Mouse (Mus musculus) liver, embryonic 12.5 days (tissue): ENCODE results near the gene Pgs1. TPM values are rescaled to one million over a fixed set of nuclear protein-coding genes. Genes with fewer than 3 reads are reported as not detected.

Experiments used
- ATAC-seq: fragments of 200-750 bp; cut with Nextera tagmentation; 2 replicates; pipeline ENCODE4 v1.8.0; 2017; ENCODE audit warnings: moderate number of reproducible peaks, mild to moderate bottlenecking, moderate library complexity
- H3K27ac ChIP-seq: fragments of 300-500 bp; sonication (generic); 2 replicates; pipeline ENCODE4 v1.5.1; 2016; ENCODE audit warnings: mild to moderate bottlenecking
- H3K27me3 ChIP-seq: fragments of 300-500 bp; sonication (generic); replicated peaks from 2 replicates; pipeline ENCODE4 v1.6.1; 2016; ENCODE audit warnings: mild to moderate bottlenecking, moderate library complexity
- H3K36me3 ChIP-seq: fragments of 300-500 bp; sonication (generic); 2 replicates; pipeline ENCODE4 v1.6.1; 2016; ENCODE audit warnings: mild to moderate bottlenecking, moderate library complexity
- H3K4me1 ChIP-seq: fragments of 300-500 bp; sonication (generic); 2 replicates; pipeline ENCODE4 v1.6.1; 2016
- H3K4me2 ChIP-seq: fragments of 300-500 bp; sonication (generic); 2 replicates; pipeline ENCODE4 v1.6.1; 2016; ENCODE audit warnings: mild to moderate bottlenecking, moderate library complexity
- H3K4me3 ChIP-seq: fragments of 300-500 bp; sonication (generic); 2 replicates; pipeline ENCODE4 v1.5.1; 2016; ENCODE audit warnings: mild to moderate bottlenecking, moderate library complexity
- H3K9ac ChIP-seq: fragments of 300-500 bp; sonication (generic); 2 replicates; pipeline ENCODE4 v1.6.1; 2016; ENCODE audit warnings: mild to moderate bottlenecking, moderate library complexity
- H3K9me3 ChIP-seq: fragments of 300-500 bp; sonication (generic); replicated peaks from 2 replicates; pipeline ENCODE4 v1.6.1; 2016; ENCODE audit warnings: mild to moderate bottlenecking, moderate library complexity
- WGBS: fragments of 180-500 bp; shearing (Covaris S2); methylation state at CpG from one replicate; pipeline ENCODE4 v1.1.7; 2016; ENCODE audit not compliant: insufficient replicate concordance; 5-methylcytosine and 5-hydroxymethylcytosine counted together
- polyA plus RNA-seq: library from polyadenylated mRNA; unstranded; fragments of >200 nt; fragmentation: Nextera tagmentation; extraction: Ambion mirVana; gene quantifications from 2 replicates; pipeline ENCODE4 v1.2.1, GENCODE M21; 2016

Gene Pgs1
- polyA plus RNA-seq, 1 experiment from 2014 or later, result 29.6 TPM

- WGBS, result 27% methylated on average over 4 of the region's 4 CpGs
- Histone ChIP-seq H3K9me3 (no peaks in the 10 kb centered on the region), H3K36me3 (no peaks in the 10 kb centered on the region), H3K27ac (peak overlapping the region; percentile 85), H3K4me1 (peaks cover 65% of the 10 kb centered on the region), H3K4me2 (peak overlapping the region; percentile 88), H3K4me3 (peak overlapping the region; percentile 96), H3K27me3 (0 out of 2 replicates have a peak, but pooled peaks cover 6% of the 10 kb centered on the region), H3K9ac (peak overlapping the region; percentile 90)
- peak; percentile 65 for ATAC-seq
These were observed 1.9 kb downstream of the Pgs1 start for GRCm38 (mm10) chr11:117987968-117988367.

- H3K4me2 ChIP-seq, result peak overlapping the region; percentile 88
- H3K9me3 ChIP-seq, result no peaks in the 10 kb centered on the region
- H3K4me3 ChIP-seq, result peak overlapping the region; percentile 21
- no peak for ATAC-seq
- peaks cover 78% of the 10 kb centered on the region for H3K4me1 ChIP-seq
- 0 out of 2 replicates have a peak, but pooled peaks cover 6% of the 10 kb centered on the region for H3K27me3 ChIP-seq
- no peaks in the 10 kb centered on the region for H3K36me3 ChIP-seq
- H3K27ac ChIP-seq, result peak overlapping the region; percentile 64
- WGBS, result 69% methylated on average over 4 of the region's 4 CpGs
- peak overlapping the region; percentile 51 for H3K9ac ChIP-seq
These were observed 3.1 kb downstream of the Pgs1 start for GRCm38 (mm10) chr11:117989241-117989640.

GRCm38 (mm10) chr11:117989926-117990325, 3.8 kb downstream of the Pgs1 start:
- 0 out of 2 replicates have a peak, but pooled peaks cover 6% of the 10 kb centered on the region for H3K27me3 ChIP-seq
- no peaks in the 10 kb centered on the region for H3K36me3 ChIP-seq
- H3K4me1 ChIP-seq, result peaks cover 85% of the 10 kb centered on the region
- H3K9me3 ChIP-seq, result no peaks in the 10 kb centered on the region
- peak overlapping the region; percentile 21 for H3K4me3 ChIP-seq
- no peak for ATAC-seq
- WGBS, result 15% methylated on average over 10 of the region's 10 CpGs
- H3K4me2 ChIP-seq, result peak overlapping the region; percentile 88
- H3K9ac ChIP-seq, result peak overlapping the region; percentile 51
- peak overlapping the region; percentile 64 for H3K27ac ChIP-seq

- no peak for ATAC-seq
- Histone ChIP-seq H3K36me3 (peaks cover 7% of the 10 kb centered on the region; the same call in 1 of the 2 replicates), H3K9ac (no peak overlapping the region), H3K27ac (peak overlapping the region; percentile 70), H3K27me3 (no peaks in the 10 kb centered on the region), H3K4me1 (peaks cover 96% of the 10 kb centered on the region), H3K4me2 (peak overlapping the region; percentile 3), H3K4me3 (no peak overlapping the region), H3K9me3 (no peaks in the 10 kb centered on the region)
- 44% methylated on average over 9 of the region's 9 CpGs for WGBS
These were observed 5.7 kb downstream of the Pgs1 start for GRCm38 (mm10) chr11:117991502-117992470.

GRCm38 (mm10) chr11:117993190-117994175, 7.4 kb downstream of the Pgs1 start:
- Histone ChIP-seq H3K4me2 (no peak overlapping the region), H3K36me3 (peaks cover 20% of the 10 kb centered on the region), H3K4me3 (no peak overlapping the region), H3K27me3 (no peaks in the 10 kb centered on the region), H3K27ac (peak overlapping the region; percentile 57), H3K9me3 (no peaks in the 10 kb centered on the region), H3K4me1 (peaks cover 88% of the 10 kb centered on the region), H3K9ac (peak overlapping the region; percentile 35)
- ATAC-seq, result no peak
- WGBS, result 50% methylated on average over 14 of the region's 14 CpGs

GRCm38 (mm10) chr11:117994250-117995057, 8.4 kb downstream of the Pgs1 start:
- H3K4me1 ChIP-seq, result peaks cover 88% of the 10 kb centered on the region
- H3K4me2 ChIP-seq, result no peak overlapping the region
- H3K27ac ChIP-seq, result peak overlapping the region; percentile 57
- no peak overlapping the region for H3K4me3 ChIP-seq
- H3K9ac ChIP-seq, result peak overlapping the region; percentile 35
- no peaks in the 10 kb centered on the region for H3K27me3 ChIP-seq
- whole genome bisulfite sequencing, result 48% methylated on average over 9 of the region's 9 CpGs
- no peaks in the 10 kb centered on the region for H3K9me3 ChIP-seq
- ATAC-seq, result no peak
- peaks cover 30% of the 10 kb centered on the region for H3K36me3 ChIP-seq

GRCm38 (mm10) chr11:117995255-117995654, 9.2 kb downstream of the Pgs1 start:
- no peak overlapping the region for H3K9ac ChIP-seq
- H3K36me3 ChIP-seq, result peaks cover 38% of the 10 kb centered on the region
- WGBS, result 65% methylated on average over 2 of the region's 2 CpGs
- H3K4me3 ChIP-seq, result no peak overlapping the region
- no peaks in the 10 kb centered on the region for H3K27me3 ChIP-seq
- no peaks in the 10 kb centered on the region for H3K9me3 ChIP-seq
- H3K4me1 ChIP-seq, result peaks cover 88% of the 10 kb centered on the region
- no peak for ATAC-seq
- H3K4me2 ChIP-seq, result no peak overlapping the region
- no peak overlapping the region; the same call in 1 of the 2 replicates for H3K27ac ChIP-seq

- H3K4me3 ChIP-seq, result no peak overlapping the region
- no peak overlapping the region; the same call in 1 of the 2 replicates for H3K27ac ChIP-seq
- H3K9me3 ChIP-seq, result no peaks in the 10 kb centered on the region
- peaks cover 42% of the 10 kb centered on the region for H3K36me3 ChIP-seq
- ATAC-seq, result no peak
- H3K27me3 ChIP-seq, result no peaks in the 10 kb centered on the region
- no peak overlapping the region for H3K9ac ChIP-seq
- WGBS, result 66% methylated on average over 3 of the region's 3 CpGs
- peaks cover 88% of the 10 kb centered on the region for H3K4me1 ChIP-seq
- no peak overlapping the region for H3K4me2 ChIP-seq
These were observed 9.6 kb downstream of the Pgs1 start for GRCm38 (mm10) chr11:117995661-117996060.

- Histone ChIP-seq H3K27me3 (no peaks in the 10 kb centered on the region), H3K9me3 (no peaks in the 10 kb centered on the region), H3K9ac (no peak overlapping the region), H3K27ac (no peak overlapping the region), H3K36me3 (peaks cover 46% of the 10 kb centered on the region), H3K4me3 (no peak overlapping the region), H3K4me2 (no peak overlapping the region), H3K4me1 (peaks cover 88% of the 10 kb centered on the region)
- 63% methylated on average over 3 of the region's 3 CpGs for WGBS
- ATAC-seq, result no peak
These were observed 10.0 kb downstream of the Pgs1 start for GRCm38 (mm10) chr11:117996066-117996465.

GRCm38 (mm10) chr11:117997085-117997484, 11.0 kb downstream of the Pgs1 start:
- peaks cover 56% of the 10 kb centered on the region for H3K36me3 ChIP-seq
- no peak for ATAC-seq
- peak overlapping the region; percentile 20; the same call in 1 of the 2 replicates for H3K27ac ChIP-seq
- H3K4me1 ChIP-seq, result peaks cover 88% of the 10 kb centered on the region
- 90% methylated on average over 2 of the region's 2 CpGs for WGBS
- H3K9me3 ChIP-seq, result no peaks in the 10 kb centered on the region
- H3K9ac ChIP-seq, result no peak overlapping the region
- no peaks in the 10 kb centered on the region for H3K27me3 ChIP-seq
- H3K4me3 ChIP-seq, result no peak overlapping the region
- no peak overlapping the region for H3K4me2 ChIP-seq

- Histone ChIP-seq H3K4me3 (no peak overlapping the region), H3K4me2 (no peak overlapping the region), H3K27ac (peak overlapping the region; percentile 99), H3K9me3 (no peaks in the 10 kb centered on the region), H3K27me3 (no peaks in the 10 kb centered on the region), H3K4me1 (peaks cover 77% of the 10 kb centered on the region), H3K36me3 (peaks cover 67% of the 10 kb centered on the region), H3K9ac (no peak overlapping the region)
- 96% methylated on average over 4 of the region's 4 CpGs for WGBS
- no peak for ATAC-seq
These were observed 12.3 kb downstream of the Pgs1 start for GRCm38 (mm10) chr11:117998356-117998755.
